Mouse (Mus musculus) kidney, postnatal 0 days (tissue): Measurements from ENCODE around the gene Stxbp1. TPM values are rescaled to one million over a fixed set of nuclear protein-coding genes. Genes with fewer than 3 reads are reported as not detected.
A peak's percentile ranks its signal among the peaks of the same experiment; 100 is the strongest.

ENCODE experiments used
- ATAC-seq: fragments of 200-750 bp; cut with Nextera tagmentation; replicated peaks from 2 replicates; pipeline ENCODE4 v1.8.0; 2017; ENCODE audit warnings: low read depth, moderate number of reproducible peaks, moderate TSS enrichment, moderate library complexity; ENCODE audit not compliant: low FRiP score
- DNase-seq: peaks from one replicate; pipeline ENCODE4 v3.0.0-alpha.2; 2016; ENCODE audit warnings: low spot score
- H3K27ac ChIP-seq: fragments of 300-500 bp; sonication (generic); 2 replicates; pipeline ENCODE4 v1.5.1; 2014; ENCODE audit warnings: mild to moderate bottlenecking
- H3K27me3 ChIP-seq: fragments of 300-500 bp; sonication (generic); 2 replicates; pipeline ENCODE4 v1.6.1; 2014; ENCODE audit warnings: low read length, mixed read lengths; ENCODE audit not compliant: insufficient read depth
- H3K36me3 ChIP-seq: fragments of 300-500 bp; sonication (generic); 2 replicates; pipeline ENCODE4 v1.6.1; 2014; ENCODE audit warnings: low read length, mixed read lengths; ENCODE audit not compliant: insufficient read depth
- H3K4me1 ChIP-seq: fragments of 300-500 bp; sonication (generic); replicated peaks from 2 replicates; pipeline ENCODE4 v1.6.1; 2014; ENCODE audit warnings: antibody characterized with exemption, low read length, mixed read lengths; ENCODE audit not compliant: insufficient read depth
- H3K4me2 ChIP-seq: fragments of 300-500 bp; sonication (generic); 2 replicates; pipeline ENCODE4 v1.6.1; 2014; ENCODE audit warnings: mild to moderate bottlenecking, low read length, moderate library complexity, mixed read lengths
- H3K4me3 ChIP-seq: fragments of 300-500 bp; sonication (generic); replicated peaks from 2 replicates; pipeline ENCODE4 v1.5.1; 2014; ENCODE audit warnings: low read depth, low read length
- H3K9ac ChIP-seq: fragments of 300-500 bp; sonication (generic); 2 replicates; pipeline ENCODE4 v1.6.1; 2014; ENCODE audit warnings: low read depth, low read length
- H3K9me3 ChIP-seq: fragments of 300-500 bp; sonication (generic); replicated peaks from 2 replicates; pipeline ENCODE4 v1.6.1; 2016; ENCODE audit warnings: low read length, inconsistent platforms, mixed read lengths
- CTCF ChIP-seq: IDR thresholded peaks from 2 replicates; pipeline ENCODE4 v1.5.1; 2016; ENCODE audit warnings: antibody characterized with exemption, low read depth, mild to moderate bottlenecking, moderate library complexity
- WGBS: fragments of 180-500 bp; shearing (Covaris S2); extraction: QIAGEN DNeasy Blood & Tissue Kit; methylation state at CpG from one replicate; pipeline ENCODE4 v1.1.7; 2014; 5-methylcytosine and 5-hydroxymethylcytosine counted together
- polyA plus RNA-seq: library from polyadenylated mRNA; unstranded; fragments of >200 nt; fragmentation: Nextera tagmentation; extraction: Ambion mirVana; gene quantifications from 2 replicates; pipeline ENCODE4 v1.2.1, GENCODE M21; 2015

Gene Stxbp1
- polyA plus RNA-seq, 1 experiment from 2014 or later: 14.3 TPM

DNA sequence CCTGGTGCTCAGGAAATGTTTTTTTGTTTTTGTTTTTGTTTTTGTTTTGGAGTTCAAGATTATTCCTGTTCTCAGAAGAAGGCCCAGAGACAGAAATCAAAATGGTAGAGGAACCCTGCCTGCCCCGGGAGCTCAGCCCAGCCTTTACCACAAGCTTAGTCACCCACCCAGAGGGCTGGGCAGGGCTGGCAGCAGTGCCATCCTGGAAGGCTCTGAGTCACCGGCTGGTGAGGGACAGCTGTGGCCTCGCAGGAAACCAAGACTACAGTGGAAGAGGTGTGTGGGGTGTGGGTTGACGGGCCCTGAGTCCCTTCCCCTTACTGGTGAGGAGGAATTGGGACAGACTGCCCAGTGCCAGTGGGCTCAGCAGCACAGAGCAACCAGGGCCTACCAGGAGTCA is 20.3 kb upstream of the Stxbp1 start:
- DNase-seq: no peak
- no peak overlapping the region for H3K4me2 ChIP-seq
- no peaks in the 10 kb centered on the region for H3K4me1 ChIP-seq
- TF ChIP-seq CTCF: no peak
- 68% methylated on average over 4 of the region's 4 CpGs for WGBS
- no peak overlapping the region for H3K9ac ChIP-seq
- no peak overlapping the region for H3K4me3 ChIP-seq
- H3K9me3 ChIP-seq: no peaks in the 10 kb centered on the region
- H3K27ac ChIP-seq: no peak overlapping the region
- H3K27me3 ChIP-seq: no peaks in the 10 kb centered on the region
- no peaks in the 10 kb centered on the region for H3K36me3 ChIP-seq
- no peak for ATAC-seq

DNA sequence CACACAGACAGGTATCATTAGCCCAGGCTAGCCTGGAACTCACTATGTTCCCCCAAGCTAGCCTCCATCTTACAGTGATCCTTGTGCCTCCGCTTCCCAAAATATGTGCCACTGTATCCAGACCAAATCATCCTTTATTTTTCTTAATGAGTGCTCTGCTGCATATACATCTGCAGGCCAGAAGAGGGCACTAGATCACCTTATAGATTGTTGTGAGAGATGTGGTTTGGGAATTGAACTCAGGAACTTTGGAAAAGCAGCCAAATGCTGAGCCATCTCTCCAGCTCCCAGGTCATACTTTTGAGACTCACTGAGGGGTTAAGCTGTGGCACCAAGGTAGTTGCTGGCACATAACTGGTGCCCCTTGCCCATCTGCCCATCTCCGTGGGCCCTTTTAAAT is 17.7 kb upstream of the Stxbp1 start:
- Histone ChIP-seq H3K4me2 (no peak overlapping the region), H3K36me3 (no peaks in the 10 kb centered on the region), H3K4me1 (no peaks in the 10 kb centered on the region), H3K4me3 (no peak overlapping the region), H3K9me3 (no peaks in the 10 kb centered on the region), H3K9ac (no peak overlapping the region), H3K27ac (no peak overlapping the region), H3K27me3 (no peaks in the 10 kb centered on the region)
- no peak for ATAC-seq
- TF ChIP-seq CTCF: peak; percentile 92
- DNase-seq: peak; percentile 80
- 63% methylated on average over 2 of the region's 2 CpGs for WGBS

GRCm38 (mm10) chr2:32863317-32863716 is 16.3 kb upstream of the Stxbp1 start:
- H3K27me3 ChIP-seq: no peaks in the 10 kb centered on the region
- TF ChIP-seq CTCF: no peak
- no peak overlapping the region for H3K27ac ChIP-seq
- DNase-seq: no peak
- no peaks in the 10 kb centered on the region for H3K4me1 ChIP-seq
- H3K9ac ChIP-seq: no peak overlapping the region
- H3K9me3 ChIP-seq: no peaks in the 10 kb centered on the region
- H3K4me3 ChIP-seq: no peak overlapping the region
- WGBS: 88% methylated on average over 3 of the region's 3 CpGs
- H3K36me3 ChIP-seq: no peaks in the 10 kb centered on the region
- H3K4me2 ChIP-seq: no peak overlapping the region
- no peak for ATAC-seq

DNA sequence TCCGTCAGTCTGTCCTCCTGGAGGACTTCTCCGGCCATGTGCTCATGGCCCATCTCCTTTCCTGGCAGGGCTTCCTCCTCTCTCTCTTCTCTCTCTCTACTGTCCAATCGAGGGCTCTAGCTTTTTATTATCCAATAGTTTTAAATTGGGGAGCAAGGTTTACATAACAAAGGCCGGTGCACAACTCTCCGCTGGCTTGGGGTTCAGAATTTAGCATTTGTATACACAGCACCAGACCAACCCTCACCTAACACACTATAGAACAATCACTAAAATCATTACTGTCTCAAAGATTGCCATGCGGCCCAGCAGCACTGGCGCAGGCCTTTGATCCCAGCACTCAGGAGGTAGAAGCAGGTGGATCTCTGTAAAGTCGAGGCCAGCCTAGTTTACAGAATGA is 13.8 kb upstream of the Stxbp1 start:
- DNase-seq (no peak), ATAC-seq (no peak)
- Histone ChIP-seq H3K27me3 (no peaks in the 10 kb centered on the region), H3K4me1 (no peaks in the 10 kb centered on the region), H3K4me2 (no peak overlapping the region), H3K36me3 (no peaks in the 10 kb centered on the region), H3K4me3 (no peak overlapping the region), H3K9ac (no peak overlapping the region), H3K27ac (no peak overlapping the region), H3K9me3 (no peaks in the 10 kb centered on the region)
- no peak for TF ChIP-seq CTCF
- 71% methylated on average over 8 of the region's 8 CpGs for WGBS

GRCm38 (mm10) chr2:32859622-32860012 is 12.6 kb upstream of the Stxbp1 start:
- Histone ChIP-seq H3K9ac (no peak overlapping the region), H3K27ac (no peak overlapping the region), H3K4me1 (no peaks in the 10 kb centered on the region), H3K27me3 (no peaks in the 10 kb centered on the region), H3K36me3 (no peaks in the 10 kb centered on the region), H3K4me2 (no peak overlapping the region), H3K9me3 (no peaks in the 10 kb centered on the region), H3K4me3 (no peak overlapping the region)
- no peak for DNase-seq
- WGBS: 81% methylated on average over 5 of the region's 5 CpGs
- no peak for TF ChIP-seq CTCF
- ATAC-seq: no peak

GRCm38 (mm10) chr2:32859010-32859621 is 12.1 kb upstream of the Stxbp1 start:
- no peak overlapping the region for H3K4me2 ChIP-seq
- H3K27me3 ChIP-seq: no peaks in the 10 kb centered on the region
- H3K9ac ChIP-seq: no peak overlapping the region
- no peak overlapping the region for H3K27ac ChIP-seq
- H3K36me3 ChIP-seq: no peaks in the 10 kb centered on the region
- peak; percentile 26; the same call in 1 of the 2 replicates for ATAC-seq
- 46% methylated on average over 10 of the region's 10 CpGs for WGBS
- no peaks in the 10 kb centered on the region for H3K9me3 ChIP-seq
- DNase-seq: peak; percentile 77
- TF ChIP-seq CTCF: peak; percentile 91
- no peaks in the 10 kb centered on the region for H3K4me1 ChIP-seq
- no peak overlapping the region for H3K4me3 ChIP-seq

- Histone ChIP-seq H3K27ac (no peak overlapping the region), H3K36me3 (no peaks in the 10 kb centered on the region), H3K4me1 (no peaks in the 10 kb centered on the region), H3K9ac (no peak overlapping the region), H3K4me2 (no peak overlapping the region), H3K4me3 (no peak overlapping the region), H3K9me3 (no peaks in the 10 kb centered on the region), H3K27me3 (no peaks in the 10 kb centered on the region)
- TF ChIP-seq CTCF: peak; percentile 98
- WGBS: 2% methylated on average over 7 of the region's 7 CpGs
- DNase-seq (peak; percentile 96), ATAC-seq (peak; percentile 35; the same call in 1 of the 2 replicates)
Observed at GRCm38 (mm10) chr2:32857584-32857983, 10.5 kb upstream of the Stxbp1 start.
